Mouse (Mus musculus): ENCODE measurements around the gene Oxnad1. TPM values are rescaled to one million over a fixed set of nuclear protein-coding genes. Genes with fewer than 3 reads are reported as not detected.
A peak's percentile ranks its signal among the peaks of the same experiment; 100 is the strongest.

Gene Oxnad1
- total and polyA plus RNA-seq, 3 experiments: 47.6 to 111 (median 77.7) TPM

DNA sequence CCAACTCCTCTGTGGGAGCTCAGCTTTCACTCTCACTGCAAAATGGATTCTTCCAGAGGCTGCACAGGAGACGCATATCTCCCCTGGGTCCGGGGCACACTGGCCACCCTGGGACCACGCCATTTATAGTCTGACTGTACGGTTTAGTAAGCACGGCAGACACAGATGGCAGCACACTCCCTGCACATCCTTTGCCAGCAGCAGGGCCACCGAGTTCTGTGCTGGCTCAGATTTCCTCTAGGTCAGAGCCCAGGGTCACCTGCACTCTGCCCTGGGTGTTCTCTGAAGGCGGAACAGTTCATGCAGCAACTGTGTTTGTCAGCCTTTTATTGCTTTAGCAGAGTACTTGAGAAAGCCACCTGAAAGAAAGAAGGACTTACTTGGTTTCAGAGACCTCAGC is 11.3 kb upstream of the Oxnad1 start:
- Histone ChIP-seq H3K79me2 (replicated peaks; ENCODE audit: control insufficient read depth, extremely low read depth, insufficient read depth, poor library complexity, severe bottlenecking) (no peaks in the 10 kb centered on the region), H3K4me3 (replicated peaks in 1 of 3; ENCODE audit: low read depth in 2 of 3, low read length in 2 of 3, poor library complexity in 1 of 3) (no peak overlapping the region), H3K36me3 (replicated peaks in 1 of 2; ENCODE audit: control insufficient read depth in 1 of 2, insufficient read depth in 1 of 2, low read length in 1 of 2) (no peaks in the 10 kb centered on the region), H3K9ac (ENCODE audit: insufficient read depth, low read depth) (no peak overlapping the region), H3K9me3 (replicated peaks; ENCODE audit: low read length) (no peaks in the 10 kb centered on the region), H3K27ac (ENCODE audit: insufficient read depth, low read depth) (no peak overlapping the region), H3K4me1 (ENCODE audit: control insufficient read depth in 1 of 2, insufficient read depth in 2 of 2) (peaks cover 0 to 24% of the 10 kb centered on the region in 2 experiments; a peak in 2 of 4 replicates), H3K27me3 (replicated peaks) (no peaks in the 10 kb centered on the region), H3K4me2 (ENCODE audit: insufficient read depth, low read depth, poor library complexity, severe bottlenecking) (no peak overlapping the region)
- TF ChIP-seq UBTF (IDR thresholded peaks at IDR 0.05; ENCODE audit: low read depth, low read length): no peak
- no peak for TF ChIP-seq SMC3 (IDR thresholded peaks at IDR 0.05; ENCODE audit: low read depth, low read length)
- no peak for TF ChIP-seq ZMIZ1 (IDR thresholded peaks at IDR 0.05; ENCODE audit: low read depth, low read length)
- TF ChIP-seq TBP (conservative IDR thresholded peaks at IDR 0.05; ENCODE audit: low read depth, low read length): no peak
- TF ChIP-seq GABPA (IDR thresholded peaks at IDR 0.05; ENCODE audit: insufficient replicate concordance, low read depth, low read length): no peak
- dilution Hi-C loops (cut with MboI; ENCODE audit: extremely low pct_ligation_motif_present, extremely low pct_unique_long_range_greater_than_20kb, low sequenced_read_pairs) (no loop called here), in situ Hi-C loops (cut with MboI; ENCODE audit: low pct_ligation_motif_present, low pct_unique_long_range_greater_than_20kb, low sequenced_read_pairs) (loop anchor here (5.0 kb wide), 1 partner anchor 117 kb away; no protein-coding TSS in a partner anchor)
- DNase-seq (ENCODE audit: extremely low read depth): no peak

GRCm38 (mm10) chr14:32076896-32077575 is 8.1 kb upstream of the Oxnad1 start:
- DNase-seq (ENCODE audit: extremely low read depth): peak; percentile 86
- no peak for TF ChIP-seq USF2 (conservative IDR thresholded peaks at IDR 0.05; ENCODE audit: low read depth, low read length)
- no peak for TF ChIP-seq MXI1 (IDR thresholded peaks at IDR 0.05; ENCODE audit: low read depth, low read length)
- no peak for TF ChIP-seq E2F4 (IDR thresholded peaks at IDR 0.05; ENCODE audit: insufficient replicate concordance, low read depth, low read length)
- TF ChIP-seq KAT2A (IDR thresholded peaks at IDR 0.05; ENCODE audit: insufficient replicate concordance, low read length): no peak
- TF ChIP-seq TBP (conservative IDR thresholded peaks at IDR 0.05; ENCODE audit: low read depth, low read length): no peak
- peak; percentile 29; the same call in 1 of the 2 replicates for TF ChIP-seq ZC3H11A (IDR thresholded peaks at IDR 0.05; ENCODE audit: low read depth, low read length)
- no peak for TF ChIP-seq CHD1 (IDR thresholded peaks at IDR 0.05; ENCODE audit: low read depth, low read length)
- TF ChIP-seq POLR2A (IDR thresholded peaks at IDR 0.05; ENCODE audit: low read depth, low read length): no peak
- TF ChIP-seq ZKSCAN1 (IDR thresholded peaks at IDR 0.05; ENCODE audit: borderline replicate concordance, low read depth, low read length): no peak
- TF ChIP-seq NRF1 (IDR thresholded peaks at IDR 0.05; ENCODE audit: low read depth, low read length): no peak
- TF ChIP-seq UBTF (IDR thresholded peaks at IDR 0.05; ENCODE audit: low read depth, low read length): no peak
- no peak; the same call in 1 of the 2 replicates for TF ChIP-seq MYC (IDR thresholded peaks at IDR 0.05; ENCODE audit: low read depth, low read length)
- no peak for TF ChIP-seq ETS1 (conservative IDR thresholded peaks at IDR 0.05; ENCODE audit: low read depth, low read length)
- peak; percentile 96 for TF ChIP-seq CTCF (conservative IDR thresholded peaks at IDR 0.05 in 1 of 2, IDR thresholded peaks at IDR 0.05 in 1 of 2; ENCODE audit: low read depth in 2 of 2, low read length in 2 of 2)
- TF ChIP-seq CHD2 (IDR thresholded peaks at IDR 0.05; ENCODE audit: low read length): no peak
- TF ChIP-seq SMC3 (IDR thresholded peaks at IDR 0.05; ENCODE audit: low read depth, low read length): peak; percentile 81
- TF ChIP-seq RAD21 (IDR thresholded peaks at IDR 0.05; ENCODE audit: low read depth, low read length): peak; percentile 99
- H3K9me3 ChIP-seq (replicated peaks; ENCODE audit: low read length): peaks cover 2% of the 10 kb centered on the region
- no peak overlapping the region for H3K4me3 ChIP-seq (replicated peaks in 1 of 3; ENCODE audit: low read depth in 2 of 3, low read length in 2 of 3, poor library complexity in 1 of 3)
- H3K4me1 ChIP-seq (ENCODE audit: control insufficient read depth in 1 of 2, insufficient read depth in 2 of 2): peaks cover 0 to 24% of the 10 kb centered on the region in 2 experiments; a peak in 2 of 4 replicates
- H3K79me2 ChIP-seq (replicated peaks; ENCODE audit: control insufficient read depth, extremely low read depth, insufficient read depth, poor library complexity, severe bottlenecking): no peaks in the 10 kb centered on the region
- no peak overlapping the region for H3K9ac ChIP-seq (ENCODE audit: insufficient read depth, low read depth)
- in situ Hi-C loops (cut with MboI; ENCODE audit: low pct_ligation_motif_present, low pct_unique_long_range_greater_than_20kb, low sequenced_read_pairs): no loop called here
- peaks cover 6 to 14% of the 10 kb centered on the region in 2 experiments for H3K36me3 ChIP-seq (replicated peaks in 1 of 2; ENCODE audit: control insufficient read depth in 1 of 2, insufficient read depth in 1 of 2, low read length in 1 of 2)
- dilution Hi-C loops (cut with MboI; ENCODE audit: extremely low pct_ligation_motif_present, extremely low pct_unique_long_range_greater_than_20kb, low sequenced_read_pairs): no loop called here
- H3K27ac ChIP-seq (ENCODE audit: insufficient read depth, low read depth): no peak overlapping the region
- no peaks in the 10 kb centered on the region for H3K27me3 ChIP-seq (replicated peaks)
- no peak overlapping the region for H3K4me2 ChIP-seq (ENCODE audit: insufficient read depth, low read depth, poor library complexity, severe bottlenecking)
